ENCODE assay signal across 12 mouse cellular contexts in genomic region chr13:55721995-55722394, GRCm38 (mm10). TPM values are rescaled to one million over a fixed set of nuclear protein-coding genes. Genes with fewer than 3 reads are reported as not detected.
A peak's percentile ranks its signal among the peaks of the same experiment; 100 is the strongest.
DNase-seq lines count a peak whose midpoint lies in the region; ATAC-seq and TF ChIP-seq lines count a peak whose summit lies in the region.
"Had no signal": no experiment of that assay in that cellular context is flagged by ENCODE, and none has a peak within 500 bp of the region (broad histone marks: within the 10 kb centered on the region; RNA-seq: fewer than 3 reads in every experiment).

No protein-coding gene starts in this region.

- no peaks in the 10 kb centered on the region for H3K4me1 ChIP-seq in hindbrain, postnatal 0 days (ENCODE audit: insufficient read depth, low read length)
- H3K4me1 ChIP-seq in hindbrain, embryonic 11.5 days (replicated peaks; ENCODE audit: control insufficient read depth, insufficient read depth, low read length): no peaks in the 10 kb centered on the region
- H3K4me1 ChIP-seq in midbrain, embryonic 16.5 days (ENCODE audit: control insufficient read depth, insufficient read depth, low read length): no peaks in the 10 kb centered on the region
- H3K4me1 ChIP-seq in midbrain, embryonic 10.5 days: peaks cover 1% of the 10 kb centered on the region; the same call in 1 of the 2 replicates
- 0 out of 2 replicates have a peak, but pooled peaks cover 4% of the 10 kb centered on the region for H3K4me1 ChIP-seq in forebrain, embryonic 16.5 days (replicated peaks; ENCODE audit: control insufficient read depth, insufficient read depth, low read length)
- H3K4me1 ChIP-seq: embryonic facial prominence, embryonic 10.5 days; embryonic facial prominence, embryonic 12.5 days had no signal

- no peak overlapping the region for H3K4me3 ChIP-seq in hindbrain, postnatal 0 days (ENCODE audit: low read length)
- no peak overlapping the region for H3K4me3 ChIP-seq in hindbrain, embryonic 11.5 days (ENCODE audit: low read depth, low read length)
- H3K4me3 ChIP-seq in midbrain, embryonic 16.5 days (ENCODE audit: low read depth, low read length): no peak overlapping the region
- no peak overlapping the region for H3K4me3 ChIP-seq in midbrain, embryonic 10.5 days
- H3K4me3 ChIP-seq in forebrain, embryonic 16.5 days (replicated peaks; ENCODE audit: low read length): no peak overlapping the region
- H3K4me3 ChIP-seq: embryonic facial prominence, embryonic 10.5 days; embryonic facial prominence, embryonic 12.5 days; forebrain, embryonic 13.5 days; forebrain, embryonic 15.5 days had no signal

- DNase-seq in hindbrain, postnatal 0 days (ENCODE audit: low spot score): no peak
- DNase-seq in hindbrain, embryonic 11.5 days (ENCODE audit: low spot score): no peak
- no peak for DNase-seq in midbrain, embryonic 10.5 days (ENCODE audit: low spot score)
- DNase-seq: adrenal gland, adult 2 months; adrenal gland, postnatal 10 days; adrenal gland, postnatal 25 days had no signal

- H3K36me3 ChIP-seq in hindbrain, postnatal 0 days (ENCODE audit: insufficient read depth, low read length): peaks cover 16% of the 10 kb centered on the region; the same call in 1 of the 2 replicates
- H3K36me3 ChIP-seq in hindbrain, embryonic 11.5 days (ENCODE audit: control insufficient read depth, insufficient read depth, low read length): peaks cover 7% of the 10 kb centered on the region; the same call in 1 of the 2 replicates
- peaks cover 27% of the 10 kb centered on the region for H3K36me3 ChIP-seq in midbrain, embryonic 16.5 days (ENCODE audit: control insufficient read depth, insufficient read depth, low read length)
- peaks cover 87% of the 10 kb centered on the region for H3K36me3 ChIP-seq in midbrain, embryonic 10.5 days
- peaks cover 22% of the 10 kb centered on the region for H3K36me3 ChIP-seq in forebrain, embryonic 16.5 days (ENCODE audit: control insufficient read depth, insufficient read depth)

- WGBS in hindbrain, postnatal 0 days: 92% methylated on average over 2 of the region's 2 CpGs
- 90% methylated on average over 2 of the region's 2 CpGs for WGBS in hindbrain, embryonic 11.5 days
- 85% methylated on average over 2 of the region's 2 CpGs for WGBS in midbrain, embryonic 16.5 days
- WGBS in midbrain, embryonic 10.5 days: 86% methylated on average over 2 of the region's 2 CpGs
- 91% methylated on average over 2 of the region's 2 CpGs for WGBS in forebrain, embryonic 16.5 days

- no peak for TF ChIP-seq CTCF in hindbrain, postnatal 0 days (IDR thresholded peaks at IDR 0.05; ENCODE audit: low read depth)

- H3K9ac ChIP-seq in hindbrain, postnatal 0 days (replicated peaks; ENCODE audit: low read length): no peak overlapping the region
- no peak overlapping the region for H3K9ac ChIP-seq in hindbrain, embryonic 11.5 days (ENCODE audit: low read depth, low read length)
- H3K9ac ChIP-seq in midbrain, embryonic 16.5 days (ENCODE audit: low read depth, low read length): 0 out of 2 replicates have a peak overlapping the region, but pooled peaks have one; percentile 10
- H3K9ac ChIP-seq in forebrain, embryonic 16.5 days (replicated peaks; ENCODE audit: low read depth, low read length): no peak overlapping the region
- H3K9ac ChIP-seq: embryonic facial prominence, embryonic 12.5 days; forebrain, embryonic 13.5 days; forebrain, embryonic 15.5 days had no signal

- H3K9me3 ChIP-seq in hindbrain, postnatal 0 days (ENCODE audit: low read length): no peaks in the 10 kb centered on the region
- no peaks in the 10 kb centered on the region for H3K9me3 ChIP-seq in hindbrain, embryonic 11.5 days (ENCODE audit: control insufficient read depth, low read length)
- H3K9me3 ChIP-seq in midbrain, embryonic 16.5 days (replicated peaks; ENCODE audit: control insufficient read depth, low read length, poor library complexity, severe bottlenecking): no peaks in the 10 kb centered on the region
- no peaks in the 10 kb centered on the region for H3K9me3 ChIP-seq in midbrain, embryonic 10.5 days (replicated peaks)
- no peaks in the 10 kb centered on the region for H3K9me3 ChIP-seq in forebrain, embryonic 16.5 days (ENCODE audit: control insufficient read depth, low read length)
- H3K9me3 ChIP-seq: embryonic facial prominence, embryonic 10.5 days; embryonic facial prominence, embryonic 12.5 days; forebrain, embryonic 13.5 days; forebrain, embryonic 15.5 days had no signal

- ATAC-seq in hindbrain, postnatal 0 days: 0 out of 2 replicates have a peak, but pooled peaks have one; percentile 7
- ATAC-seq in hindbrain, embryonic 11.5 days (ENCODE audit: low FRiP score): no peak
- no peak for ATAC-seq in midbrain, embryonic 16.5 days
- no peak for ATAC-seq in forebrain, embryonic 16.5 days
- ATAC-seq: forebrain, embryonic 13.5 days; forebrain, embryonic 15.5 days had no signal

- H3K27me3 ChIP-seq in hindbrain, postnatal 0 days (ENCODE audit: insufficient read depth, low read length): no peaks in the 10 kb centered on the region
- no peaks in the 10 kb centered on the region for H3K27me3 ChIP-seq in hindbrain, embryonic 11.5 days (ENCODE audit: control insufficient read depth, insufficient read depth, low read length)
- H3K27me3 ChIP-seq in midbrain, embryonic 16.5 days (ENCODE audit: control insufficient read depth, insufficient read depth, low read depth, low read length): no peaks in the 10 kb centered on the region
- no peaks in the 10 kb centered on the region for H3K27me3 ChIP-seq in midbrain, embryonic 10.5 days (ENCODE audit: low read depth, poor library complexity, severe bottlenecking)
- H3K27me3 ChIP-seq in forebrain, embryonic 16.5 days (replicated peaks; ENCODE audit: control insufficient read depth, insufficient read depth, low read length): no peaks in the 10 kb centered on the region
- H3K27me3 ChIP-seq: embryonic facial prominence, embryonic 12.5 days; forebrain, embryonic 13.5 days; forebrain, embryonic 15.5 days had no signal

- no peak overlapping the region for H3K4me2 ChIP-seq in hindbrain, postnatal 0 days (ENCODE audit: low read depth, low read length)
- no peak overlapping the region for H3K4me2 ChIP-seq in hindbrain, embryonic 11.5 days (replicated peaks; ENCODE audit: low read depth, low read length)
- no peak overlapping the region for H3K4me2 ChIP-seq in midbrain, embryonic 16.5 days (ENCODE audit: low read length)
- H3K4me2 ChIP-seq in forebrain, embryonic 16.5 days (ENCODE audit: low read length): no peak overlapping the region
- H3K4me2 ChIP-seq: embryonic facial prominence, embryonic 12.5 days; forebrain, embryonic 13.5 days; forebrain, embryonic 15.5 days had no signal

- no peak overlapping the region for H3K27ac ChIP-seq in hindbrain, postnatal 0 days
- no peak overlapping the region for H3K27ac ChIP-seq in hindbrain, embryonic 11.5 days (ENCODE audit: low read depth, low read length)
- no peak overlapping the region for H3K27ac ChIP-seq in midbrain, embryonic 16.5 days (ENCODE audit: low read length)
- H3K27ac ChIP-seq in midbrain, embryonic 10.5 days (replicated peaks): no peak overlapping the region
- no peak overlapping the region for H3K27ac ChIP-seq in forebrain, embryonic 16.5 days (ENCODE audit: low read length)
- H3K27ac ChIP-seq: embryonic facial prominence, embryonic 10.5 days; embryonic facial prominence, embryonic 12.5 days; forebrain, embryonic 13.5 days; forebrain, embryonic 15.5 days had no signal

RNA-seq across cellular contexts. Expression of gene Pcbd2, which starts 5.2 kb away (rescaled TPM):
- total RNA-seq in hindbrain, postnatal 0 days (2014; rRNA removed): 4.9 and 11.0 TPM in 2 replicates
- 32.1 and 35.6 TPM in 2 replicates for polyA plus RNA-seq in hindbrain, postnatal 0 days (2015; fragmentation: Nextera tagmentation; extraction: Ambion mirVana)
- 27.9 and 29.9 TPM in 2 replicates for polyA plus RNA-seq in hindbrain, embryonic 11.5 days (2014; fragmentation: Nextera tagmentation; extraction: Ambion mirVana)
- 17.5 and 20.0 TPM in 2 replicates for polyA plus RNA-seq in midbrain, embryonic 16.5 days (2015; fragmentation: Nextera tagmentation; extraction: Ambion mirVana)
- polyA plus RNA-seq in midbrain, embryonic 10.5 days (2016; fragmentation: Nextera tagmentation; extraction: Ambion mirVana): 33.8 and 34.8 TPM in 2 replicates
- 15.3 and 16.3 TPM in 2 replicates for polyA plus RNA-seq in forebrain, embryonic 16.5 days (2015; fragmentation: Nextera tagmentation; extraction: Ambion mirVana)

RNA-seq across cellular contexts. Expression of gene Txndc15, which starts 7.5 kb away (rescaled TPM):
- 111 and 113 TPM in 2 replicates for total RNA-seq in hindbrain, postnatal 0 days (2014; rRNA removed)
- polyA plus RNA-seq in hindbrain, postnatal 0 days (2015; fragmentation: Nextera tagmentation; extraction: Ambion mirVana): 129 TPM in 2 replicates
- 103 and 108 TPM in 2 replicates for polyA plus RNA-seq in hindbrain, embryonic 11.5 days (2014; fragmentation: Nextera tagmentation; extraction: Ambion mirVana)
- 143 and 149 TPM in 2 replicates for polyA plus RNA-seq in midbrain, embryonic 16.5 days (2015; fragmentation: Nextera tagmentation; extraction: Ambion mirVana)
- 77.6 and 84.3 TPM in 2 replicates for polyA plus RNA-seq in midbrain, embryonic 10.5 days (2016; fragmentation: Nextera tagmentation; extraction: Ambion mirVana)
- 121 and 125 TPM in 2 replicates for polyA plus RNA-seq in forebrain, embryonic 16.5 days (2015; fragmentation: Nextera tagmentation; extraction: Ambion mirVana)

RNA-seq across cellular contexts. Expression of gene B230219D22Rik, which starts 29.1 kb away (rescaled TPM):
- total RNA-seq in hindbrain, postnatal 0 days (2014; rRNA removed): 132 and 145 TPM in 2 replicates
- polyA plus RNA-seq in hindbrain, postnatal 0 days (2015; fragmentation: Nextera tagmentation; extraction: Ambion mirVana): 51.7 and 55.0 TPM in 2 replicates
- 69.5 and 74.3 TPM in 2 replicates for polyA plus RNA-seq in hindbrain, embryonic 11.5 days (2014; fragmentation: Nextera tagmentation; extraction: Ambion mirVana)
- 82.3 and 84.5 TPM in 2 replicates for polyA plus RNA-seq in midbrain, embryonic 16.5 days (2015; fragmentation: Nextera tagmentation; extraction: Ambion mirVana)
- polyA plus RNA-seq in midbrain, embryonic 10.5 days (2016; fragmentation: Nextera tagmentation; extraction: Ambion mirVana): 48.3 and 52.1 TPM in 2 replicates
- 74.6 and 74.9 TPM in 2 replicates for polyA plus RNA-seq in forebrain, embryonic 16.5 days (2015; fragmentation: Nextera tagmentation; extraction: Ambion mirVana)
